Mouse (Mus musculus): ENCODE results near the gene Blm.

GRCm38 (mm10) chr7:80447336-80447735, 87.6 kb downstream of the Blm start:
- TF ChIP-seq POLR2A (IDR thresholded peaks at IDR 0.05; ENCODE audit: extremely low read depth, insufficient read depth, low read length) (no peak), CTCF (IDR thresholded peaks at IDR 0.05; ENCODE audit: extremely low read depth, insufficient read depth, low read length) (no peak)
